Mouse (Mus musculus): ENCODE data around the gene Ppm1f.

DNA sequence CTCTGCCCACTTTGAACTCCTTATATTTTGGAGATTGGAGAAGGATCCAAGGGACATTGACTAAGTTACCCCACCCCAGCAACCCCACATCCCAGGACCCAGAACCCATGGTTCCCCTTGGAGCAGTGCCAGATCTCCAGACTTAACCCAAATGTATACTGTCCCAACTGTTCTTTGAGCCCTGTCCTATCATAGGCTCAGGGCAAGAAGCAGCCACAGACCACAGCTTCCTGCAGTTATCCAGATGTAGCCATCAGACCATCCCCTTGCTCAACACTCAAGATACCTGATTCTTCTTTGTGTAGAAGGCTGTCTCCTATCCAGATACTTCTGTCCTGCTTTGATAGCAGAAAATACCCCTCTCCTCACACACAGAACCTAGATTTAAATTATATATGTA lies 31.1 kb upstream of the Ppm1f start:
- TF ChIP-seq CTCF (IDR thresholded peaks at IDR 0.05) (no peak), EP300 (IDR thresholded peaks at IDR 0.05) (no peak)
